Mouse (Mus musculus): ENCODE results near the gene Gm17455.

DNA sequence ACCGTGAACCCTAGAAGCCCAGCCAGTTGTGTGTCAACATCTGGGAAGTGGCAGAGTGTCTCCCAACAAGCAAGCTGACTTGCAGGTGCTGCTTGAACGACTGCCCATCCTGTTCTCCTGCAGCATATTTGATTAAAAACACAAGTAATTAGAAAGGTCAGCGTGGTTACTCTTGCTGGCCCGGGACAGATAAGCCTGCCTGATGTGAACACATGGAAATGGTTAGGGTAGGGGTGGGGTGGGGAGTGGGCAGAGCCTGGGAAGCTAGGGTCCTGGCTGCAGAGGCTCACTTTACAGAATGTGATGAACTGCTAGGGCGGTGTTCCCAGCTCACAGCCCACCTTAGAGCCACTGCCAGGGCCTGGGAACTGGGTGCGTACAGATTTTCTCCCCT is 26.0 kb upstream of the Gm17455 start:
- TF ChIP-seq ZC3H11A (IDR thresholded peaks at IDR 0.05; ENCODE audit: borderline replicate concordance, low read depth, low read length) = no peak
- no peak for TF ChIP-seq ZNF384 (IDR thresholded peaks at IDR 0.05; ENCODE audit: low read depth, low read length)
